Mouse (Mus musculus) intestine, embryonic 14.5 days (tissue): ENCODE results near the gene Mccc1. TPM values are rescaled to one million over a fixed set of nuclear protein-coding genes. Genes with fewer than 3 reads are reported as not detected.

Source experiments
- ATAC-seq: fragments of 200-750 bp; cut with Nextera tagmentation; replicated peaks from 2 replicates; pipeline ENCODE4 v1.8.0; 2017; ENCODE audit warnings: low read depth, moderate number of reproducible peaks, moderate TSS enrichment, moderate library complexity; ENCODE audit not compliant: low FRiP score, low TSS enrichment
- DNase-seq: peaks from one replicate; pipeline ENCODE4 v3.0.0-alpha.2; 2018; ENCODE audit warnings: low spot score
- H3K27ac ChIP-seq: fragments of 300-500 bp; sonication (generic); 2 replicates; pipeline ENCODE4 v1.5.1; 2014; ENCODE audit warnings: low read depth, mild to moderate bottlenecking, control low read depth
- H3K27me3 ChIP-seq: fragments of 300-500 bp; sonication (generic); replicated peaks from 2 replicates; pipeline ENCODE4 v1.6.1; 2014; ENCODE audit warnings: low read length, control low read depth; ENCODE audit not compliant: control insufficient read depth, insufficient read depth
- H3K36me3 ChIP-seq: fragments of 300-500 bp; sonication (generic); 2 replicates; pipeline ENCODE4 v1.6.1; 2014; ENCODE audit warnings: low read length, control low read depth; ENCODE audit not compliant: control insufficient read depth, insufficient read depth
- H3K4me1 ChIP-seq: fragments of 300-500 bp; sonication (generic); replicated peaks from 2 replicates; pipeline ENCODE4 v1.6.1; 2014; ENCODE audit warnings: low read length, control low read depth, mixed read lengths; ENCODE audit not compliant: control insufficient read depth, insufficient read depth
- H3K4me2 ChIP-seq: fragments of 300-500 bp; sonication (generic); 2 replicates; pipeline ENCODE4 v1.6.1; 2014; ENCODE audit warnings: low read length
- H3K4me3 ChIP-seq: fragments of 300-500 bp; sonication (generic); 2 replicates; pipeline ENCODE4 v1.5.1; 2014; ENCODE audit warnings: low read depth, low read length, control low read depth, mixed read lengths
- H3K9ac ChIP-seq: fragments of 300-500 bp; sonication (generic); 2 replicates; pipeline ENCODE4 v1.6.1; 2014; ENCODE audit warnings: mild to moderate bottlenecking, low read length
- H3K9me3 ChIP-seq: fragments of 300-500 bp; sonication (generic); 2 replicates; pipeline ENCODE4 v1.6.1; 2016; ENCODE audit warnings: low read length, control low read depth; ENCODE audit not compliant: control insufficient read depth
- WGBS: fragments of 180-500 bp; shearing (Covaris S2); extraction: QIAGEN DNeasy Blood & Tissue Kit; methylation state at CpG from one replicate; pipeline ENCODE4 v1.1.7; 2014; 5-methylcytosine and 5-hydroxymethylcytosine counted together
- polyA plus RNA-seq: library from polyadenylated mRNA; unstranded; fragments of >200 nt; fragmentation: Nextera tagmentation; extraction: Ambion mirVana; gene quantifications from 2 replicates; pipeline ENCODE4 v1.2.1, GENCODE M21; 2014

Mccc1 gene
- polyA plus RNA-seq, 1 experiment from 2014 or later: 29.8 TPM

GRCm38 (mm10) chr3:36008411-36009154 lies 8.1 kb upstream of the Mccc1 start:
- Histone ChIP-seq H3K9ac (no peak overlapping the region), H3K27me3 (no peaks in the 10 kb centered on the region), H3K36me3 (no peaks in the 10 kb centered on the region), H3K9me3 (no peaks in the 10 kb centered on the region), H3K27ac (no peak overlapping the region), H3K4me2 (no peak overlapping the region), H3K4me1 (no peaks in the 10 kb centered on the region), H3K4me3 (no peak overlapping the region)
- WGBS: 61% methylated on average over 4 of the region's 4 CpGs
- ATAC-seq: no peak
- no peak for DNase-seq

- no peaks in the 10 kb centered on the region for H3K27me3 ChIP-seq
- 65% methylated on average over 4 of the region's 4 CpGs for WGBS
- no peaks in the 10 kb centered on the region for H3K4me1 ChIP-seq
- no peak for DNase-seq
- H3K9ac ChIP-seq: no peak overlapping the region
- no peaks in the 10 kb centered on the region for H3K9me3 ChIP-seq
- no peaks in the 10 kb centered on the region for H3K36me3 ChIP-seq
- no peak overlapping the region for H3K27ac ChIP-seq
- H3K4me3 ChIP-seq: no peak overlapping the region
- no peak for ATAC-seq
- H3K4me2 ChIP-seq: no peak overlapping the region
Measured at GRCm38 (mm10) chr3:36004028-36004895, 3.8 kb upstream of the Mccc1 start.

GRCm38 (mm10) chr3:35994552-35995531 lies 5.6 kb downstream of the Mccc1 start:
- 68% methylated on average over 11 of the region's 11 CpGs for WGBS
- no peaks in the 10 kb centered on the region for H3K9me3 ChIP-seq
- H3K27ac ChIP-seq: no peak overlapping the region
- no peaks in the 10 kb centered on the region for H3K27me3 ChIP-seq
- ATAC-seq (no peak), DNase-seq (no peak)
- H3K4me2 ChIP-seq: no peak overlapping the region
- H3K9ac ChIP-seq: no peak overlapping the region
- no peaks in the 10 kb centered on the region for H3K4me1 ChIP-seq
- no peak overlapping the region for H3K4me3 ChIP-seq
- peaks cover 23% of the 10 kb centered on the region for H3K36me3 ChIP-seq

GRCm38 (mm10) chr3:35990715-35991114 lies 9.8 kb downstream of the Mccc1 start:
- H3K9ac ChIP-seq: no peak overlapping the region
- no peak overlapping the region for H3K4me2 ChIP-seq
- DNase-seq: no peak
- 92% methylated on average over 7 of the region's 7 CpGs for WGBS
- H3K4me3 ChIP-seq: no peak overlapping the region
- ATAC-seq: no peak
- H3K27me3 ChIP-seq: no peaks in the 10 kb centered on the region
- peaks cover 52% of the 10 kb centered on the region for H3K36me3 ChIP-seq
- no peak overlapping the region for H3K27ac ChIP-seq
- no peaks in the 10 kb centered on the region for H3K9me3 ChIP-seq
- H3K4me1 ChIP-seq: no peaks in the 10 kb centered on the region

- no peaks in the 10 kb centered on the region for H3K9me3 ChIP-seq
- no peak overlapping the region for H3K27ac ChIP-seq
- peaks cover 55% of the 10 kb centered on the region for H3K36me3 ChIP-seq
- DNase-seq (no peak), ATAC-seq (no peak)
- H3K27me3 ChIP-seq: no peaks in the 10 kb centered on the region
- no peak overlapping the region for H3K4me3 ChIP-seq
- H3K4me1 ChIP-seq: no peaks in the 10 kb centered on the region
- 94% methylated on average over 6 of the region's 6 CpGs for WGBS
- H3K4me2 ChIP-seq: no peak overlapping the region
- H3K9ac ChIP-seq: no peak overlapping the region
Measured at GRCm38 (mm10) chr3:35988031-35988430, 12.4 kb downstream of the Mccc1 start.

GRCm38 (mm10) chr3:35986266-35986665 lies 14.2 kb downstream of the Mccc1 start:
- Histone ChIP-seq H3K4me3 (no peak overlapping the region), H3K9ac (no peak overlapping the region), H3K9me3 (no peaks in the 10 kb centered on the region), H3K36me3 (peaks cover 60% of the 10 kb centered on the region), H3K27me3 (no peaks in the 10 kb centered on the region), H3K4me2 (no peak overlapping the region), H3K27ac (no peak overlapping the region), H3K4me1 (no peaks in the 10 kb centered on the region)
- WGBS: 89% methylated on average over 6 of the region's 6 CpGs
- DNase-seq (no peak), ATAC-seq (no peak)

- H3K4me2 ChIP-seq: no peak overlapping the region
- no peak overlapping the region for H3K27ac ChIP-seq
- H3K4me3 ChIP-seq: no peak overlapping the region
- peaks cover 76% of the 10 kb centered on the region for H3K36me3 ChIP-seq
- no peaks in the 10 kb centered on the region for H3K4me1 ChIP-seq
- no peaks in the 10 kb centered on the region for H3K9me3 ChIP-seq
- no peak overlapping the region for H3K9ac ChIP-seq
- DNase-seq (no peak), ATAC-seq (no peak)
- 69% methylated on average over 7 of the region's 7 CpGs for WGBS
- H3K27me3 ChIP-seq: no peaks in the 10 kb centered on the region
Measured at GRCm38 (mm10) chr3:35973551-35973950, 26.9 kb downstream of the Mccc1 start.

- peaks cover 77% of the 10 kb centered on the region for H3K36me3 ChIP-seq
- no peaks in the 10 kb centered on the region for H3K4me1 ChIP-seq
- H3K4me3 ChIP-seq: no peak overlapping the region
- WGBS: 75% methylated on average over 4 of the region's 4 CpGs
- no peak overlapping the region for H3K27ac ChIP-seq
- no peaks in the 10 kb centered on the region for H3K27me3 ChIP-seq
- no peak overlapping the region for H3K4me2 ChIP-seq
- no peaks in the 10 kb centered on the region for H3K9me3 ChIP-seq
- ATAC-seq (no peak), DNase-seq (no peak)
- H3K9ac ChIP-seq: no peak overlapping the region
Measured at GRCm38 (mm10) chr3:35972985-35973384, 27.5 kb downstream of the Mccc1 start.
